ENCODE assay signal across 8 mouse cellular contexts in the genomic region with DNA sequence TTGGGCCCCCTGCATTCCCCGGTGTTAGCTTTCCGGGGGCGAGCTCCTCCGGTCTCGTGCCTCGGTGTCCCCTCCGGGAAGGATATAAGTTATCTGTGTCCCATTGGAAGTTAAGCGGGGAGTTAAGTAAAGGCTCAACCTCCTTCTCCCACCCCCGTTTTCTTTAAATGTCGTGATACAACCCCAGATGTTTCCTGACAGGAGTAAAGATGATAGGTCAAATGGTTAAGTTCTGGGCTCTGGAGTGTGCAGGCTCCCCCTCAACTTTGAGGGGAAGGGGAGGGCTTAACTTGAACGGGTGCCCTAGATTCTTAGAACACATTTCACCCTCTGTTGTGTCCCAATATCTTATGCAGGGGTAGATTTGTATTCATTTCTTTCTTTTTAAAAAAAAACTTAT. TPM values are rescaled to one million over a fixed set of nuclear protein-coding genes. Genes with fewer than 3 reads are reported as not detected.
DNase-seq lines count a peak whose midpoint lies in the region; ATAC-seq and TF ChIP-seq lines count a peak whose summit lies in the region.

No protein-coding gene starts in this region.

- H3K27me3 ChIP-seq in heart, embryonic 10.5 days (ENCODE audit: insufficient read depth, poor library complexity, severe bottlenecking): no peaks in the 10 kb centered on the region
- no peaks in the 10 kb centered on the region for H3K27me3 ChIP-seq in forebrain, embryonic 12.5 days
- no peaks in the 10 kb centered on the region for H3K27me3 ChIP-seq in liver, embryonic 14.5 days (ENCODE audit: control insufficient read depth, insufficient read depth, low read length)

- ATAC-seq in forebrain, embryonic 12.5 days (ENCODE audit: low FRiP score): no peak
- ATAC-seq in liver, embryonic 14.5 days (ENCODE audit: insufficient read depth): no peak
- no peak for ATAC-seq in CD4-positive, CD25-positive, alpha-beta regulatory T cell, adult 4 months

- 0% methylated on average over 11 of the region's 11 CpGs for WGBS in heart, embryonic 10.5 days
- 0% methylated on average over 11 of the region's 11 CpGs for WGBS in forebrain, embryonic 12.5 days
- 1% methylated on average over 11 of the region's 11 CpGs for WGBS in liver, embryonic 14.5 days (ENCODE audit: insufficient replicate concordance)

- TF ChIP-seq CTCF in liver, embryonic 14.5 days (IDR thresholded peaks at IDR 0.05; ENCODE audit: low read depth): no peak

- no peak for TF ChIP-seq EP300 in liver, embryonic 14.5 days (IDR thresholded peaks at IDR 0.05; ENCODE audit: low read depth)

- peak overlapping the region; percentile 82 for H3K4me2 ChIP-seq in forebrain, embryonic 12.5 days
- H3K4me2 ChIP-seq in liver, embryonic 14.5 days (ENCODE audit: low read depth): peak overlapping the region; percentile 90

- peaks cover 60% of the 10 kb centered on the region for H3K36me3 ChIP-seq in heart, embryonic 10.5 days
- H3K36me3 ChIP-seq in forebrain, embryonic 12.5 days (replicated peaks): peaks cover 57% of the 10 kb centered on the region
- H3K36me3 ChIP-seq in liver, embryonic 14.5 days (replicated peaks; ENCODE audit: control insufficient read depth, insufficient read depth, low read depth): peaks cover 64% of the 10 kb centered on the region

- peaks cover 24% of the 10 kb centered on the region for H3K4me1 ChIP-seq in heart, embryonic 10.5 days
- peaks cover 34% of the 10 kb centered on the region for H3K4me1 ChIP-seq in forebrain, embryonic 12.5 days
- peaks cover 16 to 23% of the 10 kb centered on the region in 2 experiments for H3K4me1 ChIP-seq in liver, embryonic 14.5 days (replicated peaks; ENCODE audit: control insufficient read depth in 2 of 2, insufficient read depth in 2 of 2, low read length in 1 of 2)

- intact Hi-C loops in left cerebral cortex, postnatal 14 days (cut with DNase I): loop anchor here (2.0 kb wide), 1 partner anchor 70 kb away; the partner anchor contains the start of gene Rtf2

- H3K27ac ChIP-seq in heart, embryonic 10.5 days: peak overlapping the region; percentile 97
- peak overlapping the region; percentile 90 for H3K27ac ChIP-seq in forebrain, embryonic 12.5 days
- peak overlapping the region; percentile 51 for H3K27ac ChIP-seq in liver, embryonic 14.5 days

- H3K9me3 ChIP-seq in heart, embryonic 10.5 days: no peaks in the 10 kb centered on the region
- H3K9me3 ChIP-seq in forebrain, embryonic 12.5 days: no peaks in the 10 kb centered on the region
- H3K9me3 ChIP-seq in liver, embryonic 14.5 days (ENCODE audit: control insufficient read depth, low read length): no peaks in the 10 kb centered on the region

- H3K4me3 ChIP-seq in heart, embryonic 10.5 days: peak overlapping the region; percentile 97
- peak overlapping the region; percentile 84 for H3K4me3 ChIP-seq in forebrain, embryonic 12.5 days (replicated peaks)
- peak overlapping the region; percentile 86 to 92 for H3K4me3 ChIP-seq in liver, embryonic 14.5 days (ENCODE audit: insufficient read depth in 1 of 2, low read depth in 2 of 2, low read length in 2 of 2)

- H3K9ac ChIP-seq in forebrain, embryonic 12.5 days: peak overlapping the region; percentile 84
- peak overlapping the region; percentile 96 for H3K9ac ChIP-seq in liver, embryonic 14.5 days (replicated peaks)

- no peak for DNase-seq in heart, embryonic 10.5 days (ENCODE audit: low spot score)
- DNase-seq in heart, adult 9 months (ENCODE audit: low spot score in 2 of 2): no peak
- DNase-seq in 416B (ENCODE audit: low read depth): peak; percentile 41
- DNase-seq in liver, embryonic 14.5 days (ENCODE audit: low read depth in 3 of 3, low spot score in 3 of 3): no peak
- DNase-seq in adrenal gland, postnatal 4 days (ENCODE audit: low spot score in 2 of 2): no peak
- DNase-seq in left cerebral cortex, postnatal 14 days (ENCODE audit: low spot score in 2 of 2): no peak

RNA-seq across cellular contexts. Expression of gene Cstf1, which starts 0.8 kb away (rescaled TPM):
- polyA plus RNA-seq in heart, embryonic 10.5 days (2016; fragmentation: Nextera tagmentation; extraction: Ambion mirVana): 44.1 and 48.3 TPM in 2 replicates
- 44.1 and 45.4 TPM in 2 replicates for polyA plus RNA-seq in forebrain, embryonic 12.5 days (2016; fragmentation: Nextera tagmentation; extraction: Ambion mirVana)
- polyA plus RNA-seq in liver, embryonic 14.5 days (2012; rRNA removed): 22.9 and 24.0 TPM in 2 replicates
- 23.9 and 25.5 TPM in 2 replicates for polyA plus RNA-seq in liver, embryonic 14.5 days (2014; fragmentation: Nextera tagmentation; extraction: Ambion mirVana)
- total RNA-seq in adrenal gland, postnatal 4 days (2021): 10 to 100 TPM; 38.5 to 41.5 TPM
- polyA plus RNA-seq in CD4-positive, CD25-positive, alpha-beta regulatory T cell, adult 4 months (2017; shearing (Covaris generic)): 10 to 100 TPM; 37.0 to 48.5 TPM
- 10 to 100 TPM; 22.5 to 25.4 TPM for total RNA-seq in left cerebral cortex, postnatal 14 days (2021)

RNA-seq across cellular contexts. Expression of gene Aurka, which starts 0.9 kb away (rescaled TPM):
- polyA plus RNA-seq in heart, embryonic 10.5 days (2016; fragmentation: Nextera tagmentation; extraction: Ambion mirVana): 138 and 163 TPM in 2 replicates
- polyA plus RNA-seq in forebrain, embryonic 12.5 days (2016; fragmentation: Nextera tagmentation; extraction: Ambion mirVana): 136 and 146 TPM in 2 replicates
- 60.1 and 64.4 TPM in 2 replicates for polyA plus RNA-seq in liver, embryonic 14.5 days (2012; rRNA removed)
- polyA plus RNA-seq in liver, embryonic 14.5 days (2014; fragmentation: Nextera tagmentation; extraction: Ambion mirVana): 131 and 142 TPM in 2 replicates
- total RNA-seq in adrenal gland, postnatal 4 days (2021): 10 to 100 TPM; 22.4 to 22.6 TPM
- polyA plus RNA-seq in CD4-positive, CD25-positive, alpha-beta regulatory T cell, adult 4 months (2017; shearing (Covaris generic)): 1 to 10 TPM; 4.0 to 9.2 TPM
- total RNA-seq in left cerebral cortex, postnatal 14 days (2021): 1 to 10 TPM; 1.8 to 2.1 TPM

RNA-seq across cellular contexts. Expression of gene Cass4, which starts 22.3 kb away (rescaled TPM):
- 0.20 and 0.30 TPM in 2 replicates for polyA plus RNA-seq in heart, embryonic 10.5 days (2016; fragmentation: Nextera tagmentation; extraction: Ambion mirVana)
- polyA plus RNA-seq in forebrain, embryonic 12.5 days (2016; fragmentation: Nextera tagmentation; extraction: Ambion mirVana): 0.17 and 0.18 TPM in 2 replicates
- 0.30 and 0.45 TPM in 2 replicates for polyA plus RNA-seq in liver, embryonic 14.5 days (2012; rRNA removed)
- polyA plus RNA-seq in liver, embryonic 14.5 days (2014; fragmentation: Nextera tagmentation; extraction: Ambion mirVana): 0.75 and 0.76 TPM in 2 replicates
- total RNA-seq in adrenal gland, postnatal 4 days (2021): under 1 TPM; 0.22 to 0.25 TPM
- 10 to 100 TPM in 1 of 2 experiments, 1 to 10 TPM in 1; 6.8 to 10.5 TPM for polyA plus RNA-seq in CD4-positive, CD25-positive, alpha-beta regulatory T cell, adult 4 months (2017; shearing (Covaris generic))
- total RNA-seq in left cerebral cortex, postnatal 14 days (2021): under 1 TPM; 0.53 to 0.85 TPM

RNA-seq across cellular contexts. Expression of gene Fam210b, which starts 25.9 kb away (rescaled TPM):
- polyA plus RNA-seq in heart, embryonic 10.5 days (2016; fragmentation: Nextera tagmentation; extraction: Ambion mirVana): 23.3 and 24.9 TPM in 2 replicates
- 22.4 and 24.1 TPM in 2 replicates for polyA plus RNA-seq in forebrain, embryonic 12.5 days (2016; fragmentation: Nextera tagmentation; extraction: Ambion mirVana)
- polyA plus RNA-seq in liver, embryonic 14.5 days (2012; rRNA removed): 44.5 and 61.2 TPM in 2 replicates
- 107 and 109 TPM in 2 replicates for polyA plus RNA-seq in liver, embryonic 14.5 days (2014; fragmentation: Nextera tagmentation; extraction: Ambion mirVana)
- total RNA-seq in adrenal gland, postnatal 4 days (2021): 10 to 100 TPM; 28.4 to 33.2 TPM
- 1 to 10 TPM; 7.8 to 9.8 TPM for polyA plus RNA-seq in CD4-positive, CD25-positive, alpha-beta regulatory T cell, adult 4 months (2017; shearing (Covaris generic))
- 10 to 100 TPM; 13.9 to 15.8 TPM for total RNA-seq in left cerebral cortex, postnatal 14 days (2021)

Comparison
In these comparisons a context has a peak if more than half of its experiments do, and no peak if none do; other contexts are left out.
1. RNA of gene Aurka, which starts 0.9 kb away (polyA plus RNA-seq): 138 to 163 TPM in heart, embryonic 10.5 days, 136 to 146 TPM in forebrain, embryonic 12.5 days and 60.1 to 142 TPM in liver, embryonic 14.5 days; 4.0 to 9.2 TPM in CD4-positive, CD25-positive, alpha-beta regulatory T cell, adult 4 months; every median in the first group is over 4 times any median in the second.
2. Peak in every context shown above with its lines, with median percentiles within 50 percentile points of each other: H3K27ac ChIP-seq and H3K4me3 ChIP-seq.